Mouse (Mus musculus) neural tube, embryonic 10.5 days (tissue): ENCODE measurements around the gene Zfp93.

Source experiments
- DNase-seq: peaks from one replicate; pipeline ENCODE4 v3.0.0-alpha.2; 2017; ENCODE audit warnings: low spot score; ENCODE audit errors: extremely low spot score

Zfp93 gene

DNA sequence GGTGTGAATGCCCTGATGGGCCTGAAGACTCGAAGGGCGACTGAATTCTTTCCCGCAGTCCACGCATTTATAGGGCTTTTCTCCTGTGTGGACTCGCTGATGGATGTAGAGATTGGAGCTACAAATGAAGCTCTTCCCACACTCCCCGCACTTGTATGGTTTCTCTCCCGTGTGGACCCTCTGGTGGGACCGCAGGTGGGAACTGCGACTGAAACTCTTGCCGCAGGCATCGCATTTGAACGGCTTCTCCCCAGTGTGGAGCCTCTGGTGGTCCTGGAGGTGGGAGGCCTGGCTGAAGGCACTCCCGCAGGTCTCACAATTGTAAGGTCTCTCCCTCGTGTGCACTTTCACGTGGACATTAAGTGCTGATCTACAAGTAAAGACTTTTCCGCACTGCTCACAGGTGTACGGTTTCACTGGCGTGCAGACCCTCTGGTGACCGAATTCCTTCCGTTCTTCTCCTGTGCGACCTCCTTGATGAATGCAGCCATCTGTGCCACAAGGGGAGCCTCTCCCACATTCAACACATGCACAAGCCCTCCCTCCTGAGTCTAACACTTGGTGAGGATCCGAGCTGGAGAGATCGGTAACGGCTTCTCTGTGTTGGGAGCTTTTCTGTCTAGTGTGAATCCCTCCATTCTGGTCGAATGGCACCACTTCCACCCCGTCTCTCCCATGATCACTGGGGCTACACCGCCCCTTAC lies 21.3 kb downstream of the Zfp93 start:
- DNase-seq = no peak

DNA sequence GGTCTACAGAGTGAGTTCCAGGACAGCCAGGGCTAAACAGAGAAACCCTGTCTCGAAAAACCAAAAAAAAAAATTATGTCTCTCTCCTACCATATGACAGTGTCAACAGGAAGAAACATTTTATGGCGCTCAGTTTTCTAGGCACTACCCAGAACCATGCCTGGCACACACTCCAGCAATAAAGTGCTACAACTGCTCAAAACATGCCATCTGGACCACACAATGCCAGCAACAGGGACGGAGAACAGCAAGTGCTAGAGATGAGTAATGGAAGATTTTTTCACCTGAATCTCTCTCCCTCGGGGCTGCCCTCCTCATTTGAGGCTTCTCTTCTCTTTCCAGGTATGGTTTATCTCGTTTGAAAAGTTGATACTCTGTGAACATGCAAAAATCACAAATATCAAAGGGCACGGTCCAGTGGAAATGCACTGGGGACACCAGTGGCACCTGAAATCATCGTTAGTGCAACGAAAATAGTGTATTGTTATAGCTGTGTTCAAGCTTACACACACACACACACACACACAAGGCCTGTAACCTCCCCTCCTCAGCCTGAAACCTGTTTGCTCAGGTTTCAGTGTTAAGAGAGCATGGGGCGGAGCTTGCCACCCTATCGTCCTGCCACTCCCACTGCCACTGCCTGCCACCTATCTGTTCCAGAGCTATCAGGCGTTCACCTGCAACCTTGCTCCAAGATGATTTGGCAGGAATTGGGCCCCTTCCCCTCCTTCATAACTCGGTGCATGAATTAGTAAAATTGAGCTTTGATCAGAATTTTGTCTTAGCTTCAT lies 23.0 kb downstream of the Zfp93 start:
- no peak for DNase-seq

DNA sequence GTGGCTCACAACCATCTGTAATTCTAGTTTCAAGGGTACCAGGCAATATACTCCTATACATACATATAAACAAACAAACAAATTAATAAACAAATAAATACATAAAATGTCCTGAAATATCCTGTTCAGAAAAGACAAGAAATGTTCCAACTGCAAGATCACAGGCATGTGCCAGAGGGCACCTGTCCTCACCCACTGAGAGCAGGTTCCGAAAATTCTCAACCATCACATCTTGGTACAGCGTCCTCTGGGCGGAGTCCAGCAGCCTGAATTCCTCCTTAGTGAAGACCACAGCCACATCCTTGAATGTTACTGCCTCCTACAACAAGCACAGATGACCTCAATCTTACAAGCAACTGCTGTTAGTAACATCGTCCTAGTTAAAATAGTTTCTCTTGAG lies 24.5 kb downstream of the Zfp93 start:
- DNase-seq = no peak

DNA sequence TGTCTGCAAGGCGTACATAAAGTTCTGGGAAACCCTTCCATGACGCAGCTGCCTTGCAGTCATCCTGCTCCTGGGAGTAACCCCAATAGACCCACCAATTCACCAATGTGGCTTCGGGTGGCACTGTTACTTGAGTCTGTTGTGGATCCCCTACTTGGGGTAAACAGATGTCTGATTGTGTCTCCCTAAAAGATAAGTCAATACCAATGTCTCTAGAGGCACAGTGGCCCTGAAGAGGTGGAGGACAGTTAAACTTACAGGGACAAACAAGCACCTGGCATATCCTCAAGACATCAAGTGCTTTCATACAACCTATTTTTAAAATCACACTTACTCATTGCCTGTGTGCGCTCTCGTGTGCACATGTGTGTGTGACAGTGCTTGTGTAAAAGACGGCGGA lies 25.2 kb downstream of the Zfp93 start:
- DNase-seq = no peak

DNA sequence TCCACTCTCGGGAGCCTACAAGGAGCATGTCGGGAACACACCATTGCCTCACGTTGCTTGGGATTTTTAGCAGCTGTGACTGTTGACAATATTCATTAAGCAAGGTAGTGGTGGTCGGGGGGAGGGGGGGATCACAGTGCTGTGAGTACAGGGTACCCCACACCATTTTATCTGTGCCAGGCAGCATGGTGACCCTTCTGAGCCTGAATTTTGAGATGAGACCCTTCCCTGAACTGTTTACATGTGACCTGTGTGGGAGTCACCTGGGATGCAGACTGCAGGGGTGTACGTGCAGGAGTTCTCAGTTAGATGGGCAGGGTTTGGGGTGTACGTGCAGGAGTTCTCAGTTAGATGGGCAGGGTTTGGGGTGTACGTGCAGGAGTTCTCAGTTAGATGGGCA lies 26.2 kb downstream of the Zfp93 start:
- DNase-seq = no peak

DNA sequence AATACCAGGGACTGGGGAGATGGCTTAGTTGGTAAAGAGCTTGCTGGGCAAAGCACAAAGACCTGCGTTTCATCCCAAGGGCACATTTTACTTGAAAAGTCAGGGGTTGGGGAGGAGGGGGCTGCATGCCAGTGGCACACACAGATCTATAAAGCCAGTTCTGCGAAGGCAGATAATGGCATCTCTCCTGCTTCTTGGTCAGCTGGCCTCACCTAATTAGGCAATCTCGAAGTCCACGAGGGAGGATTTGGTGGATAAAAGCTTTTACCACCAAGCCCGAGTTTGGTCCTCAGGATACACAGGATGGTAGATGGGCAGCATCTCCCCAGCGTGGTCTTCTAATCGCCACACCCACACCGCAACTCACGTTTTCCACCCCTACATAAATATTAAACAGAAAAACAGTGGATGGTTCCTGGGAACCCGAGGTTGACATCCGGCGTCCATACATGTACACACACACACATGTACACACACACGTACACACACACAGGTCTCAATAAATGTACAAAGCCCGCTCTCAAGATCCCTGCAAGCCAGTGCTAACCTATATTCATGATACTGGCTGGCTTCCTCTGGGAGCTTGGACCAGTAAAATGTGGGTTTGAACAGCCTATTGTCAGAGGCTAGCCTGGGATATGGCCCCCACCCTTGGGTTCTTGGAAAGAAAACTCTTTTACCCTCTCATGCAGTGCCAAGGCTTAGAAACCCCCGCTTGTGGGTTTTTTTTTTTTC lies 27.3 kb downstream of the Zfp93 start:
- DNase-seq = no peak

DNA sequence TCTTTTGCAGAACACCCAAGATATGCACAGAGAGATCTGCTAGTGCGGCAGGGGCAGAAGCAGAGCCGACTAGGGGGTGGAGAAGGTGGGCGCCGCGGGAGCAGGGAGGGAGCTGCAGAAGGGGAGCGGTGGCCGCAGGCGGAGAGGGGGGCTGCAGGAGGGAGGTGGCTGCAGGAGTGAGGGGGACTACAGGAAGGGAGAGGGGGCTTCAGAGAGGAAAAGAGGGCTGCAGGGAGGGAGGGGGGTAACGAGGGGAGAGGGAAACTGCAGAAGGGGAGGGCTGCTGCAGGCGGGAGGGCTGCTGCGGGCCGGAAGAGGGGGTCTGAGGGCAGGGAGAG lies 28.4 kb downstream of the Zfp93 start:
- no peak for DNase-seq

DNA sequence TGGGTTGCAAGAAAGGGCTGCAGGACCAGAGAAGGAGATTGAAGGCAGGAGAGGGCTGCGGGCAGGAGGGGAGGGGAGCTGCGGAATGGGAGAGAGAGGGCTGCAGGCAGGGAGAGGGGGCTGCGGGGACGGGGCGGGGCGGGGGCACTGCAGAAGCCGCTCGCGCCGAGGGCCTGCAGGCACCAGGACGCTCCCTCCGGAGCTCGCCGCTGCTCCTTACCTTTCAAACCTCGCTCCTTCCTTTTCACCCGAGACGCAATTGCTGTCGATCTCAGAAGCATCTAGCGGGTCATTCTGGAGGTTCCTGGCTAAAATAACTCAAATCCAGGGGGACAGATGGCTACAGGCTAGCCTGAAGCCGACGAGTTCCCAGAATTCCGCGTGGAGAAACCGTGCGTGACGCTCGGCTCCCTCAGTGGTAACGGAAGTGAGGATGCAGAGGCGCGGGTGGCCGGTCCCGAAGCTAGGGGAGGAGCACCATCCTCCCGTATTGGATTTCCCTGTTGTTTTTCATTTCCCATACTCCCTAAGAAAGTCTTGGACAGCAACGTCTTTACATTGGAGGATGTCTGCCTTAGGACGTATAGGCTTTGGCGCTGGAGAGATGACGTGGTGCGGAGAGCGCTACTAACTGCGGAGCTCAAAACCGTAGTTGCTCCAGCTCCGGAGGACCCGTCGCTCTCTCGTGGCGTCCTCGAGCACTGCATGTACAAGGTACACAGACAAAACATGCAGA lies 28.9 kb downstream of the Zfp93 start:
- DNase-seq = peak; percentile 81

DNA sequence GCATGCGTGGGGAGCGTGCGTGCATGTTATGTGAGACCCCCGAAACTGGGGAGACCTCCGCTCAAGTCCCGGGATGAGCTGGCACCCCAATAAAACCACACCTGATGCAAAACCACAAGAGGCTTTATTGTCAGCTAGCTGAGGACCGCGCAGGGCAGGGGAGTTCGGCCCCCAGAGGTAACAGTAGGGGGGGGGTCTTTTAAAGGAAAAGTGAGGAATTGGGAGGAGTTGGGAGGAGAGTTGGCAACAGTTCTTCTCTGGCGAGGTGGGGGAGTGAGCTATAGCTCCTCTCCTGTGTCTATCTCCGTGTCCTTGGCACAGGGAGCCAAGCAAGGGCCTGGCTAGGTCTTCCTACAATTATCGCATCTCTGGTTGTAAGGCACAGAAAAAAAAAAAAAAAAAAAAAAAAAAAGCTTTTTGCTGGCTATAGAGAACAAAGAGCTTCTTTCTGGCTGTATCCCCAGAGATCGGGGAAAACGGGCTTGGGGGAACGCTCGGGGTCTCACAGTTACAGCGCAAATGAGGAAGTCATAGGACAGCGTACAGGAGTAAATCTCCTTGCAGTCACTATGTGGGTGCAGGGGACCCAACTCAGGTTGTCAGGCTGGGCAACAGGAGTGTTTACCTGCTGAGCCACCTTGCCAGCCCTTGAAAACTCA lies 29.7 kb downstream of the Zfp93 start:
- peak; percentile 43 for DNase-seq

DNA sequence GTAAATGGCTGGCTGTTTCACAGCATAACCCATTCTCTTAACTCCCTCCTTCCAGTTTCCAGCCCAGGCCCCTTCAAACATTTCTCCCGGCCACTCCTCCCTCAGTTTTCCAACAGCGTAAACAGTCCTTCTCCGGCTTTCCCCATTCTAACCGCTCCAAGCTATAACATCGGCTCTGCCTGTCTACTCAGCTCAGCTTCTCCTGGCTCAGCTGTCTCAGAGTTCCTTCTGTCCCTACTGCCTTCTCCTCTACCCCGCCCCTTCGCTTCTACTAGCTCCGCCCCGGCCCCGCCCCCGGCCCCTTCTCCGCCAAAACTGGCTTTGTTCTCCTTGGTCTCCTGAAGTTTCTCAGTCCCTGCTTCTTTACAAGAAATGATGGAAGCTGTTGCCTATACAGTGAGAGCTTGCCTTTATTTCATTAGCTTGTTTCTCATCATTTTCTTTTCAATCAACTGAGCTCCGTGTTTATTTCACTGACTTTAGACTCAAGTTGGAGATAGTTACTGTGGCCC lies 30.6 kb downstream of the Zfp93 start, which contains the start of gene Zfp61:
Zfp61 (minus strand) TSS at position 462 of the 512 bp plus-strand sequence.
- peak; percentile 79 for DNase-seq

DNA sequence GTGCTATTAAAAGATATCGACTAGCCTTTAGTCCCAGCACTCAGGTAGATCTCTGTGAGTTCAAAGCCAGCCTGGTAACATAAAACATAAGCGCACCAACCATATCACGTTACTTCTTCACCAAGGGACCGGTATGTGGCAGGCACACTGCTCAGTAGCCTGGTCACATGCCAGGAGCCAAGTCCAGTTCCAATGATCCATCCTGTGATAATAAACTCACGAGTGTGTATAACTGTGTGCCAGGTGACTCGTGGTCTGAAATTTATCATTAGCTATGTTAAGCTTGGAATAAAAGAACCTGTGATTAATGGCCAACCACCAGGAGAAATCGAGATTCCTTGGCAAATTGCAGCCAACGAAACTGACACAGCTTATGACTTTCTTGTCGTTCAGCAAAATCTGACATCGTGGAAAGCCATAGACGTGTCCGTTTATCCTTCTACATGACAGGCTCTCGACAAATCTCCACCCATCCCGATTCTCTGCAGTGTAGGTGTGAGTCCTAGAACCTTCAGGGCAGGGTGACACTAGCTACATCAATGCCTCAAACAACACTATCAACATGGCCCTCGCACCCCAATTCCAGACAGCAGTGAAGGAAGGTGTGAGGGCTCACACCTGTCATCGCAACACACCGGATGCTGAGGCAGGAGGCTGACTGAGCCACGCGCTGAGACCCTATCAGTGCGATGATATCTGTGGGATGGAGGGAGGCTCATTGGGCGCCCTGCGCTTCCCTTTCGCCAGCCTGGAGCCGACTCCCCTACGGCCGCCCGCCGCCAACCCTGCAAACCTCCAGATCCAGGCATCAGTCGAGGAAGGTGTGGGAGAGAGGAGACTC lies 45.7 kb downstream of the Zfp93 start:
- DNase-seq = no peak

DNA sequence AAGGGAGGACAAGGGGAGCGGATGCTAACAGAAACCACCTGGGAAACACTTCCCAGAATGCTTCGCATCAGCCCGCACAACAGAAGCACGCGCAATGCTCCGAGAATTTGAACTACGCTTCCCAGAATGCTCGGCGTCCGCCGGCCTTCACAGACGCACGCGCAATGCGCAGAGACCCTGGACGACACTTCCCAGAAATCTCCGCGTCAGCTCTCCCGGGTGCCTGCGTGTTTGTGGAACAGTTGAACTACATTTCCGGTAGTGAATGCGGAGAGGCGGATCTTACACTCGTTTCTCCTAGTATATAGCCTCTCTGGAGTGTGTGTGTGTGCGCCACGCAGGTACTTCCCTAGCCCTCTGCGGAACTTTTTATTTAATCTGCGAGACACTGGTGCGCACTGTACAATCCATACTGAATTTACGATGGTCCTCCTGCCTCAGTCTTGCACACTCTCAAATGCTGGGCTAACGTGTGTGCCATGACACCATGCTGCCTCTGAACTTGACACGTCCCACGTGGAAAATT lies 46.4 kb downstream of the Zfp93 start, which contains the start of gene Zfp94:
Zfp94 (minus strand) TSS at position 100 of the 526 bp plus-strand sequence.
- peak; percentile 89 for DNase-seq

DNA sequence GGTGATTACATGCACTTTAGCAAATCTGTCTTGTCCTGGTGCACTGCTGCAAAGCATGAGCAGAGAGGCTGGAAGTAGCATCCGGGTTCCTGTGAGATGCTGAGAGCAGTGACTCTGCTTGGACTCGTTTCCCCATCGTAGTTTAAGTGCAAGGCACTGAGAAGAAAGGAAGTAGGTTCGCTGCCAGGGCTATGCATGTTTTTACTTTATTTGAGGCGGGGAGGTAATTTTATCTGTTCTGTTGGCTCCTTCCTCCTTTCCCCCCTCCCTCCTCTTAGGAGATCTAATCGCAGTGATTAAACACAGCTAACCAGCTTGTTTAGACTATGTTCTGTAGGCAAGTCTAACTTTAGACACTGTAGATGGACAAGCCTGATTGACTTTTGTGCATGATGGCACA lies 48.7 kb downstream of the Zfp93 start:
- DNase-seq = no peak

DNA sequence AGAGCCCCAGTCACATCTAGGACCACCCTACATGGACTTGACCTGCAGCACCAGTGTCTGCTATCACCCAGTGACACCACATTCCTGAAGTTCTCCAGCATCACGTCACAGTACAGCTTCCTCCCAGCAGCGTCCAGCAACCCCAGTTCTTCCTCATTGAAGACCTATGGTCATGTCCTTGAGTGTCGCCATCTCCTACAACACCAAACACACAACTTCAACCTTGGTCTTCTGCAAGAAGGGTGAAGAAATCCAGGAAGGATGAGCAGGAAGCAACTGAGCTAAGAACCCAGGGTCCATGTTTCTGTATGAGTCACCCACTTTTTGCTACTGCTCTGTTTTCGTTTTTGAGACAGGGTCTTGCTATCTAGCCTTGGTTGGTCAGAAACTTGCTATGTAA lies 52.4 kb downstream of the Zfp93 start:
- DNase-seq = no peak

DNA sequence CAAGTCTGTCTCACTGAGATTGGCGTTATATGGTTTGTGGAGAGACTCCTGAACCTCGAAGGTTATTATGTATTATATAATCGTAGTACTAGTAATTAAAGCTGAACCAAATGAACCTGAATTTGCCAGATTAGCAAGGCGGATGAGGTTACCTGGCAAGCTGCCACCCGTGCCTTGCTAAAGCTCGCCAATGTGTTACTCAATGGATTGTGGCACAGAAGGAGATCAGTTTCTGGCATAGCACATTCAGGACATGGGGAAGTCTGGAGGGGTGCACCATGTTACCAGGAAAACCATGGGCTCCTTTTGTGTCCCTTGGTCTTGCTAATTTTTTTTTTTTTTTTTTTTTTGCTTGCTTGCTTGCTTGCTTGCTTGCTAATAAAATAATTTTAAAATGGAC lies 55.0 kb downstream of the Zfp93 start:
- no peak for DNase-seq

DNA sequence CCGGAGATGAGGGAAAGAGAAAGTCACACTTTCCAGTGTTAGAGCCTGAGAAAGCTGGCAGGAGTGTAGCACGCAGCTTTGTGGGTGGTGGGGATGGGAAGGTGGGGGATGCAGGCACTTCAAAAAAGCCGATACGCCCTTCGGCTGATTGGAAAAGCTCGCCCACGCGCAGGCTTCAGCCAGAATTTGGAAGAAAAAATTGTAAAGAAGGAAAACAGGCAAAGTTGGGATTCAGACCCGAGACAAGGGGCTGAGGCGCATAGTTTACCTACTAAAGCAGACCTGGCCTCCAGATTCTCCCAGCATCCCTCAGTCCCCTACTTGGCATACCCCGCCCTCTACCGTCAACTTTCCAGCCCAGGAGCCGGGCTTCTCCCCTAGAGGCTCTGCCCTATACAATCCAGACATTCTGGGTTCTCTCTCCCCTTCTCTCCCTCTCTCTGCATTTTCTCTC lies 55.5 kb downstream of the Zfp93 start:
- DNase-seq = peak; percentile 24

DNA sequence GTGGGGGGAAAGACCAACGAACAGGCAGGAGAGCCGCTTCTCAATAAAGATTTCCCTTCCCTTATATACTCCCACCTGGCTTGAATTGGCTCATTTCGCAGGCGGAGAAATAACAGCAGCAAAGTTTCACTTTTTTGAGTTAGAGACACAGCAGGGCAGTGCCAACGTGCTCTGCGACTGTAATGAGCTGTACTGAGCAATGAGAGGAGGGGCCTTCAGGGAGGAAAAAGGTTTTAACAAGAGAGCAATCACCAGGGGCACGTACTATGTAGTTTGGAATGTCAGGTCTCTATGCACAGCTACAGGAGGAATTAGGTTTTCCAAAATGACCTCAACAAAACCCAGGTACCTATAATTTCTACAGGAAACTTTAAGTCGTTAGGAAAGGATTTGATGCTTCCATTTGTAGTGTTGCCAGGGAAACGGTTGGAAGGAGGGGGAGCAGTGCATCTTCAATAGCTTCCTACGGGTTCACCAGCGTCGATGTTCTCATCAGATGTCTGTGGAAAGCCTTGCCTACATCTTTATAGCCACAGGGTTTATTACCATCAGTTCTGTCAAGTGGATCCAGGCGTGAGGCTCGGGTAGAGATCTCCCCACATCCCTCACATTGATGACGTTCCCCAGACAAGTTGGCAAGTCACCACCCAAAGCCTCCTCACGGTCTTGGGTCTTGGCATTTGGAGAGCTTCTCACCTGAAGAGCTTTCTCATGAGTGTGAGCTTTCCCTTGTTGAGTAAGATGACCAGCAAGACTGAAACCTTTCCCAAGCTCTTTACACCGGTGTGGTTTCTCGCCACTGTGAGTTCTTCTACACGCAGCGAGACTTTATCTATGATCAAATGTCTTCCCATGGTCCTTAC lies 56.3 kb downstream of the Zfp93 start:
- no peak for DNase-seq
